Mouse (Mus musculus): ENCODE data around the gene Tmed4. TPM values are rescaled to one million over a fixed set of nuclear protein-coding genes. Genes with fewer than 3 reads are reported as not detected.
A peak's percentile ranks its signal among the peaks of the same experiment; 100 is the strongest.

Tmed4 gene
- polyA plus RNA-seq, 1 experiment from 2014 or later, result 116 TPM

- Histone ChIP-seq H3K4me1 (no peaks in the 10 kb centered on the region; the same call in 1 of the 2 replicates), H3K9ac (no peak overlapping the region), H3K27me3 (replicated peaks) (no peaks in the 10 kb centered on the region), H3K4me2 (no peak overlapping the region), H3K4me3 (replicated peaks) (no peak overlapping the region), H3K9me3 (no peaks in the 10 kb centered on the region), H3K27ac (no peak overlapping the region), H3K36me3 (0 out of 2 replicates have a peak, but pooled peaks cover 10% of the 10 kb centered on the region)
- 87% methylated on average over 4 of the region's 4 CpGs for WGBS
- ATAC-seq (ENCODE audit: insufficient read depth, low FRiP score, low read depth), result peak; percentile 30; the same call in 1 of the 2 replicates
These were observed 20.0 kb upstream of the Tmed4 start for GRCm38 (mm10) chr11:6294632-6295031.

- H3K4me1 ChIP-seq, result no peaks in the 10 kb centered on the region; the same call in 1 of the 2 replicates
- 0 out of 2 replicates have a peak, but pooled peaks cover 3% of the 10 kb centered on the region for H3K36me3 ChIP-seq
- no peak overlapping the region for H3K4me2 ChIP-seq
- H3K27ac ChIP-seq, result no peak overlapping the region
- 94% methylated on average over 2 of the region's 2 CpGs for WGBS
- H3K27me3 ChIP-seq (replicated peaks), result no peaks in the 10 kb centered on the region
- no peaks in the 10 kb centered on the region for H3K9me3 ChIP-seq
- H3K4me3 ChIP-seq (replicated peaks), result no peak overlapping the region
- ATAC-seq (ENCODE audit: insufficient read depth, low FRiP score, low read depth), result no peak
- no peak overlapping the region for H3K9ac ChIP-seq
These were observed 18.9 kb upstream of the Tmed4 start for GRCm38 (mm10) chr11:6293601-6294000.

- Histone ChIP-seq H3K27me3 (replicated peaks) (no peaks in the 10 kb centered on the region), H3K9ac (no peak overlapping the region), H3K4me2 (peak overlapping the region; percentile 66), H3K4me3 (replicated peaks) (peak overlapping the region; percentile 72), H3K27ac (no peak overlapping the region), H3K4me1 (no peaks in the 10 kb centered on the region; the same call in 1 of the 2 replicates), H3K36me3 (0 out of 2 replicates have a peak, but pooled peaks cover 3% of the 10 kb centered on the region), H3K9me3 (no peaks in the 10 kb centered on the region)
- 87% methylated on average over 4 of the region's 4 CpGs for WGBS
- ATAC-seq (ENCODE audit: insufficient read depth, low FRiP score, low read depth), result no peak
These were observed 18.3 kb upstream of the Tmed4 start for GRCm38 (mm10) chr11:6292988-6293349.

- ATAC-seq (ENCODE audit: insufficient read depth, low FRiP score, low read depth), result peak; percentile 4; the same call in 1 of the 2 replicates
- Histone ChIP-seq H3K36me3 (no peaks in the 10 kb centered on the region), H3K27me3 (replicated peaks) (no peaks in the 10 kb centered on the region), H3K4me3 (replicated peaks) (peak overlapping the region; percentile 72), H3K9ac (peak overlapping the region; percentile 47; the same call in 1 of the 2 replicates), H3K4me2 (peak overlapping the region; percentile 66), H3K27ac (peak overlapping the region; percentile 91), H3K4me1 (no peaks in the 10 kb centered on the region; the same call in 1 of the 2 replicates), H3K9me3 (no peaks in the 10 kb centered on the region)
- 12% methylated on average over 33 of the region's 33 CpGs for WGBS
These were observed 17.7 kb upstream of the Tmed4 start for GRCm38 (mm10) chr11:6292116-6292987.

GRCm38 (mm10) chr11:6291401-6292115 lies 16.9 kb upstream of the Tmed4 start, which contains the start of gene Ogdh:
Gene Ogdh (plus strand): TSS chr11:6291633.
- no peaks in the 10 kb centered on the region for H3K9me3 ChIP-seq
- under 1% methylated on average over 77 of the region's 77 CpGs for WGBS
- H3K9ac ChIP-seq, result peak within 1 kb of the TSS; percentile 47; the same call in 1 of the 2 replicates
- no peaks in the 10 kb centered on the region for H3K27me3 ChIP-seq (replicated peaks)
- peak; percentile 95 for ATAC-seq (ENCODE audit: insufficient read depth, low FRiP score, low read depth)
- peak within 1 kb of the TSS; percentile 72 for H3K4me3 ChIP-seq (replicated peaks)
- H3K27ac ChIP-seq, result peak within 1 kb of the TSS; percentile 91
- H3K4me1 ChIP-seq, result no peaks in the 10 kb centered on the region; the same call in 1 of the 2 replicates
- H3K36me3 ChIP-seq, result no peaks in the 10 kb centered on the region
- H3K4me2 ChIP-seq, result peak within 1 kb of the TSS; percentile 69

GRCm38 (mm10) chr11:6290883-6291282 lies 16.2 kb upstream of the Tmed4 start:
- Histone ChIP-seq H3K4me1 (no peaks in the 10 kb centered on the region; the same call in 1 of the 2 replicates), H3K9me3 (no peaks in the 10 kb centered on the region), H3K9ac (peak overlapping the region; percentile 47; the same call in 1 of the 2 replicates), H3K4me3 (replicated peaks) (peak overlapping the region; percentile 72), H3K36me3 (no peaks in the 10 kb centered on the region), H3K27me3 (replicated peaks) (no peaks in the 10 kb centered on the region), H3K4me2 (peak overlapping the region; percentile 69), H3K27ac (peak overlapping the region; percentile 91)
- 25% methylated on average over 3 of the region's 3 CpGs for WGBS
- no peak for ATAC-seq (ENCODE audit: insufficient read depth, low FRiP score, low read depth)

GRCm38 (mm10) chr11:6290138-6290537 lies 15.5 kb upstream of the Tmed4 start:
- no peak for ATAC-seq (ENCODE audit: insufficient read depth, low FRiP score, low read depth)
- no peak overlapping the region for H3K27ac ChIP-seq
- 91% methylated on average over 3 of the region's 3 CpGs for WGBS
- H3K9me3 ChIP-seq, result no peaks in the 10 kb centered on the region
- H3K27me3 ChIP-seq (replicated peaks), result no peaks in the 10 kb centered on the region
- no peak overlapping the region for H3K9ac ChIP-seq
- H3K4me3 ChIP-seq (replicated peaks), result no peak overlapping the region
- no peak overlapping the region for H3K4me2 ChIP-seq
- H3K36me3 ChIP-seq, result no peaks in the 10 kb centered on the region
- H3K4me1 ChIP-seq, result no peaks in the 10 kb centered on the region; the same call in 1 of the 2 replicates

- H3K36me3 ChIP-seq, result no peaks in the 10 kb centered on the region
- no peak for ATAC-seq (ENCODE audit: insufficient read depth, low FRiP score, low read depth)
- H3K4me3 ChIP-seq (replicated peaks), result no peak overlapping the region
- no peaks in the 10 kb centered on the region for H3K9me3 ChIP-seq
- WGBS, result 59% methylated on average over 3 of the region's 3 CpGs
- no peak overlapping the region for H3K4me2 ChIP-seq
- H3K27me3 ChIP-seq (replicated peaks), result no peaks in the 10 kb centered on the region
- no peak overlapping the region for H3K27ac ChIP-seq
- H3K4me1 ChIP-seq, result no peaks in the 10 kb centered on the region
- H3K9ac ChIP-seq, result no peak overlapping the region
These were observed 8.3 kb upstream of the Tmed4 start for GRCm38 (mm10) chr11:6282940-6283339.

GRCm38 (mm10) chr11:6276466-6276865 lies 1.8 kb upstream of the Tmed4 start:
- Histone ChIP-seq H3K4me1 (peaks cover 16% of the 10 kb centered on the region; the same call in 1 of the 2 replicates), H3K27me3 (replicated peaks) (no peaks in the 10 kb centered on the region), H3K4me3 (replicated peaks) (no peak overlapping the region), H3K4me2 (no peak overlapping the region), H3K36me3 (peaks cover 6% of the 10 kb centered on the region; the same call in 1 of the 2 replicates), H3K9me3 (no peaks in the 10 kb centered on the region), H3K27ac (no peak overlapping the region), H3K9ac (no peak overlapping the region)
- WGBS, result 62% methylated on average over 3 of the region's 3 CpGs
- no peak for ATAC-seq (ENCODE audit: insufficient read depth, low FRiP score, low read depth)

- H3K9me3 ChIP-seq, result no peaks in the 10 kb centered on the region
- peak overlapping the region; percentile 92 for H3K4me3 ChIP-seq (replicated peaks)
- peaks cover 10% of the 10 kb centered on the region; the same call in 1 of the 2 replicates for H3K36me3 ChIP-seq
- H3K27ac ChIP-seq, result 0 out of 2 replicates have a peak overlapping the region, but pooled peaks have one; percentile 51
- no peaks in the 10 kb centered on the region for H3K27me3 ChIP-seq (replicated peaks)
- H3K9ac ChIP-seq, result peak overlapping the region; percentile 11; the same call in 1 of the 2 replicates
- H3K4me1 ChIP-seq, result peaks cover 16% of the 10 kb centered on the region; the same call in 1 of the 2 replicates
- 20% methylated on average over 7 of the region's 7 CpGs for WGBS
- H3K4me2 ChIP-seq, result peak overlapping the region; percentile 83
- peak; percentile 5; the same call in 1 of the 2 replicates for ATAC-seq (ENCODE audit: insufficient read depth, low FRiP score, low read depth)
These were observed 419 bp upstream of the Tmed4 start for GRCm38 (mm10) chr11:6275094-6275484.

GRCm38 (mm10) chr11:6273607-6274006 lies 1.1 kb downstream of the Tmed4 start:
- 34% methylated on average over 11 of the region's 11 CpGs for WGBS
- Histone ChIP-seq H3K4me2 (peak overlapping the region; percentile 83), H3K4me1 (peaks cover 16% of the 10 kb centered on the region; the same call in 1 of the 2 replicates), H3K27ac (no peak overlapping the region), H3K9me3 (no peaks in the 10 kb centered on the region), H3K27me3 (replicated peaks) (no peaks in the 10 kb centered on the region), H3K36me3 (peaks cover 10% of the 10 kb centered on the region; the same call in 1 of the 2 replicates), H3K4me3 (replicated peaks) (peak overlapping the region; percentile 92), H3K9ac (peak overlapping the region; percentile 87; the same call in 1 of the 2 replicates)
- no peak for ATAC-seq (ENCODE audit: insufficient read depth, low FRiP score, low read depth)

Measured in stomach, embryonic 15.5 days (tissue).